Mouse (Mus musculus): Measurements from ENCODE around the gene Tango6.
A peak's percentile ranks its signal among the peaks of the same experiment; 100 is the strongest.

Gene Tango6

GRCm38 (mm10) chr8:106701360-106701759 is 18.5 kb downstream of the Tango6 start:
- DNase-seq, result no peak

DNA sequence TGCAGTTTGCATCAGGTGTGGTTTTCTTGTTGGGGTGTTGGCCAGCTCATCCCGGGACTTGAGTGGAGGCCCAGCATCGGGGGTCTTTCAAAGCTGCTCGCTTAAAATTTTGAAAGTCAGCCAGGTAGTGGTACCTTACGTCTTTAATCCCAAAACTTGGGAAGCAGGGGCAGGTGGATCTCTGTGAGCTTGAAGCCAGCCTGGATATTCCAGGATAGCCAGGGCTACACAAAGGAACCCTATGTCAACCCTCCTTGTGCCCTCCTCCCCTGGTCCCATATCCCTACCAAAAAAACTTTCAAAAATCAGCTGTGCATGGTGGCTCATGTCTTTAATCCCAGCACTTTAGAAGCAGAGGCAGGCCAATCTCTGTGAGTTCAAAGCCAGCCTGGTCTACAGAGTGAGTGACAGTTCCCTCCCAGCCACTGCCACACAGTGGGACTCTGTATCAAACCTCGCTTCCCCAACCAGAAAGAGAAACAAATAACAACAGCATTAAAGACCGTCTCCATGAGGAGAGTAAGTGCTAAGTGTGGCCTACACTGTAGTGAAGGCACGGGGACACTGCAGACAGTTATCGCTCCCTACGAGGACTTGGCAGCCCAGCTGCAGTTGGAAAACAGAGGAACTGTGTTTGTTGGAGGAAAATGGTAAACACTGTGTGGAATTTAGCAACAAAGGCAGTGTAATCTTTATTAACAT is 21.5 kb downstream of the Tango6 start:
- no peak for DNase-seq

DNA sequence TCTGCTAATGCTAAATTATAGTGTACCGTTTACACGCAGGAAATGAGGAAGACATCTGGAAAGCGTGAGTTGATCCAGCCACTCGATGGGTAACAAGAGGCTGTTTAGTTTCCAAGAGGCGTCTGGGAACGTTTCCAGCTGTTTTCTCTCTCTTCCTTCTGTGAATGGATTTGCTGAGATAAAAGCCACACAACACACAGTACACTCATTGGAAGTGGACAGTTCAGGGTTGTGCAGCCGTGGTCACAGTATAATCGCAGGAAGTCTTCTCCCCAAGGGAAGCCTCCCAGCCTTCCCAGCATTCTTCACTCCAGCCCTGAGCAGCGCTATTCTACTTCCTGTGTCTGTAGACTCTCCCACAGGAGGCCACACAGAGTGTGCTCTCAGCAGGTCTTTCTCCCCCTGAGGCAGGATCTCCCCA is 22.0 kb downstream of the Tango6 start:
- no peak for DNase-seq

DNA sequence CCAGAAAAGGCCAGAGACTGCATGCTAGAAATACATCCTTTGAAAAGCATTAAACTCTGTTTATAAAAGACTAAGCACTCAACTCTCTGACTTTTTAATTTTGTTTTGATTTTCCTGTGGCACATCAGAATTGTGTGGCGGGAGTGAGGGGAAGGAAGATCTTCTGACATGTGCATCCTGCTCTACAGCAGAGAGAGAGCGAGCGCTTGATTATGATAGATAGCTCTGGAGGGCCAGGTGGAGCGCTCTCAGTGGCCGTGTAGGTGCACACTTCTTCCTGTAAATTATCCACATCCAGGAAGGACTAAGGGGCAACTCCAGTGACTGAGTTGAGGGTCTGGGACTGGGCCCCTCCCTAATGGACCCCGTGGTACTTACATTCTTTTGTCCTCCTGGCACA is 23.3 kb downstream of the Tango6 start:
- no peak for DNase-seq

DNA sequence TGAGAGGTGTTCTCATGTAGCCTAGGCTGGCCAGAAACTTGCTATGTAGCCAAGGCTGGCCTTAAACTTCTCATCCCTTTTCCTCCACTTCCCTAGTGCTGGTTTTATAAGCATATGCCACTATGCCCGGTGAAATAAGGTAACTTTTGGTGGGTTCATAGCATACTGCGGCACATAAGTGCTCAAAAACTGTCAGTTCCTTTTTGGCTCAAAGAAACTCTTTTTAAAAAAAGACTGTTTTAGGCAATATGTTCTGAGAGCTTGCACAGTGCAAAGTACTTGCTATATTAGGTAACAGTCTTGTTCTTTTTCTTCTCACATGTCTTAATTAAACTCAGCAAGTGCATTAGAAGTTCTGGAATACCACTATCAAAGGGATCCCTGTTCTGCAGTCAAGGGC is 27.1 kb downstream of the Tango6 start:
- DNase-seq, result no peak

DNA sequence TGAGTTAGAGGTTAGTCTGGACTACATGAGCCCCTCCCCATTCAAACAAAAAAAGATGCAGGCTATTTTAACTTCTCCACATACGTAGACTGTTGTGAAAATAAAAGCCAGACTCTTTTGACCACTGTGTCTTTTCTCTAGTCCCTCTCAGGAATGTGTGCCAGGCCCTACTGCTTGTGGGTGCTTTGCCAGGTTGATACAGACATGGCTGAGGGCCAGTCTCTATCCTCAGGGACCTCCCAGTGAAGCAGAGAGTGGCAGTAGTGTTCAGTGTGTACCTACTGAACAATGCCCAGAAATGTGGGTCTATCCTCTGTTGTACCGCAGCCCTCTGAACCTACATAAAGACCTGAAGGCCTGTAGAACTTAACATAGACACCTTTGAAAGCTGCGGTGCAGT is 29.6 kb downstream of the Tango6 start:
- DNase-seq, result no peak

- DNase-seq, result no peak
Observed at GRCm38 (mm10) chr8:106714297-106714696, 31.4 kb downstream of the Tango6 start.

GRCm38 (mm10) chr8:106718091-106718500 is 35.2 kb downstream of the Tango6 start:
- DNase-seq, result peak; percentile 88

DNA sequence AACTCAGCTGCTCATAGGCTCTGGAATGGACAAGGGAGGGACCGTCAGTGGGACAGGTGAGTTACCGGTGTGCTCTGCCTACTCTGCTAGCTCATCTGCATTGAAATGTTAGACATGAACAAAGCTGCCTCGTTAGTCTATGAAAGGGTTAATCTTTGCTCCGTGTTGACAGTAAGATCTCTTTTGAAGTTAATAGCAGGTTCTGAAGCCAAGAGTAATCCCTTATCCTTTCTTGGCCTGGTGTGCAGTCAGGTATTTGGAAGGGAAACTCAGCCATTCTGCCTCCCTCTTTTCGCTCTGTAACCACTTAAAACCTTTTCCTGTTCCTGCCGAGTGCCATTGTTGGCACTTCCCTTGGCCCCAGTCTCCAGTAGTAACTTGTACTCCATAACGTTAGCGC is 38.1 kb downstream of the Tango6 start:
- no peak for DNase-seq

DNA sequence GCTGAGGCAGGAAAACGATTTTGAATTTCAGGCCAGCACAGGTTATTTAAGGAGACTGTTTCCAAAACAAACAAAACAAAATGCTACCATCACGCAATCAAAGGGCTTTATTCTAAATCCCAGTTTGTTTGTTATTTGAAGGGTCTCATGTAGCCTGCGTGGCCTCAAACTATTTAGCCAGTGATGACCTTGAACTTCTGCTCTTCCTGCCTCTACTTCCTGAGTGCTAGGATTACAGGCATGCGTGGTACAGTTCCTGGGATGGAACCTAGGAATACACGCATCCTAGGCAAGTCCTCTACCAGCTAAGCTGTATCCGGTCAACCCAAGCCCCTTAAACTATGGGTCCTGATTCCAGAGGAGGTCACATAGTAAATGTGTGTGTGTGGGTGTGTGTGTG is 39.6 kb downstream of the Tango6 start:
- no peak for DNase-seq

DNA sequence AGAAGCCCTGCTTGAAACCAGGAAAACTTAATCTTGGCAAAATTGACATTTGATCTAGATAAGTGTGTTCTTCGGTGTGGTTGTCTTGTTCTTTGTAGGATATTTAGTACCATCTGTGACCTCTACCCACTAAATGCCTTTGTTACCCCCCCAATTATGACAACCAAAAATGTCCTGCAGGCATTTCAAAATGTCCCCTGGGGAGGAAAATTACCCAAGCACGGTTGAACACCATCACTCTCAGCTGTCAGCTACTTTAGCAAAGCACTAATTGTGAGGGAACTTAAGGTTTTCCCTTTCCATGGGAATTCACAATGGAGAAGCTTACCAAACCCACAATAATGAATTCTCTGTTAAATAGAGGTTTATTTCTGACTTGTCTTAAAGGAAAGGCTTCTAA is 41.1 kb downstream of the Tango6 start:
- no peak for DNase-seq

DNA sequence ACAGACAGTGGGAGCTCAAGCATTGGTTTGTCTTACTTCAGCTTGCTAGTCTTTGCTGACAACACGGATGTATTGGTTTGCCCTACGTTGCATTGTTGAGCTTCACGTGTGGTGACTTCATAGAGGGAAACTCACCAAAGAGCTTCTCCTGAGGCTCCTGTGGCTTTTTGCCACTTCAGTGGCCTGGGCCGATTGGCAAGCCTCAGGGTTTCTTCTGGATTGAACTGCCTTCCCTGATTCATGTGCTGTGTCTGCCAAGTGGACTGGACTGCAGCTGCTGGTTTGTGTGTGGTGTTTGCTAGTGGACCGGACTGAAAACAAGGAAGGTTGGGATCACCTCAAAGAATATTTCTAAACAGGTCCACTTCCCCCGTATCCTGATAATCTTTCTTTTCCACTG is 43.7 kb downstream of the Tango6 start:
- no peak for DNase-seq

DNA sequence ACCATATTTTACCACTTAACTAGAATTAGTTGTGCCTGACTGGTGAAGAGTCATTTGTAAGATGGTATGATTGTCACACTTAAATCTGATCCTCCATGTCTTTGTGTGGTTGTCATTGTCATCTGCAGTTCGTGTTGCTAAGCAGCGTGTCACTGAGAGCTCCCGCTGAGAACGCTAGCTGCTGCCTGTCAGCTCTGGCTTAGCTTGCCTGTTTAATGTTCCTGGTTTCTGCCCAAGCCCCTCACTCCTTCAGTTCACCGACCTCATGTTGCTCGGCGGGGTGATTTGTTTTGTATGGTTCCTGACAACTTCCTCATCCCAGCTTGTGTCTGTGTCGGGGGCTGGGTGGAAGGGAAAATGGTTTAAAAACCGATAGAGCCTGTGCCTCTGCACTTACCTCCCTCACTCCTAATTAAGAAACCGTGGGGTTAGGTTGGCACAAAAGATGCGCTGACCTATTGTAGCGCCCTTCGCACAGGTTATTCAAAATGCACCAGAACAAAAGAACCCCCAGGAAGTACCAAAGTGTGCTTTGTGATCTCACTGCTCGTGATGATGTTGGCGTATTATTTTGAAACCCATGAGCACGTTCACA is 44.5 kb downstream of the Tango6 start:
- DNase-seq, result no peak

DNA sequence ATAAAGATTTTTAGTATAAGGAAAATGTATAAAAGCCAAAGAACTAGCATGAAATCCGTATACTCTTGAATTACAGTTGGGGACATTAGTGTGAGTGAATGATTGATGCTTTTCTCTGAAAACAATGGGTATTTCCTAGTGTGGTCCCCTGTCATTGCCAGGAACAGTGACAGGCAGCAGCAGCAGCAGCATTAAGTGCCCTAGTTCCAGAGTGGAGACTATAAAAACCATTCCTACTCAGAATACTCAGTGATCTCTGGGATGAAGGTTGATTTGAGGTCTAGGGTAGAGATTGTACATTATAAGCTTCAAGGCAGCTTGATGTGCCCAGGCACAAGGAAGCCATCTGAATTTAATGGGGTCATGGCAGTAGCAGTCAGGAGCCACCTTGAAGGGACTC is 45.0 kb downstream of the Tango6 start:
- no peak for DNase-seq

GRCm38 (mm10) chr8:106732921-106733320 is 50.1 kb downstream of the Tango6 start:
- DNase-seq, result no peak

DNA sequence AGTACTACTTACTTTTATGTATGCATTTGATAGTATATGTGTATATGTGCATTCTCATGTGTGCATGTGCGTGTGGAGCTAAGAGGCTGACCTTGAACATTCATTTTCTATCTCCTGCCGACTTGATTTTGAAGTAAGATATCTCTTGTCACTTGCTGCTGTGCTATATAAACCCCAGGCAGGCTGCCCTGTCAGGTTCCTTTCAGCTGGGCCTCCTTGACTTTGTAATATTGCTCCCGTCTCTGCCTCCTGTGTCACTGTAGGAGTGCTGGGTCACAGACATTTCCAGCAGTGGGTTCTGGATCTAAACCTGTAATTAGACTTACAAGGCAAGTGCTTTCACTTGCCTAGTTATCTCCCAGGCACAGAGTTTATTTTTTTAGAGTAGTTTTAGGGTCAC is 50.8 kb downstream of the Tango6 start:
- DNase-seq, result no peak

GRCm38 (mm10) chr8:106734222-106734621 is 51.4 kb downstream of the Tango6 start:
- DNase-seq, result no peak

DNA sequence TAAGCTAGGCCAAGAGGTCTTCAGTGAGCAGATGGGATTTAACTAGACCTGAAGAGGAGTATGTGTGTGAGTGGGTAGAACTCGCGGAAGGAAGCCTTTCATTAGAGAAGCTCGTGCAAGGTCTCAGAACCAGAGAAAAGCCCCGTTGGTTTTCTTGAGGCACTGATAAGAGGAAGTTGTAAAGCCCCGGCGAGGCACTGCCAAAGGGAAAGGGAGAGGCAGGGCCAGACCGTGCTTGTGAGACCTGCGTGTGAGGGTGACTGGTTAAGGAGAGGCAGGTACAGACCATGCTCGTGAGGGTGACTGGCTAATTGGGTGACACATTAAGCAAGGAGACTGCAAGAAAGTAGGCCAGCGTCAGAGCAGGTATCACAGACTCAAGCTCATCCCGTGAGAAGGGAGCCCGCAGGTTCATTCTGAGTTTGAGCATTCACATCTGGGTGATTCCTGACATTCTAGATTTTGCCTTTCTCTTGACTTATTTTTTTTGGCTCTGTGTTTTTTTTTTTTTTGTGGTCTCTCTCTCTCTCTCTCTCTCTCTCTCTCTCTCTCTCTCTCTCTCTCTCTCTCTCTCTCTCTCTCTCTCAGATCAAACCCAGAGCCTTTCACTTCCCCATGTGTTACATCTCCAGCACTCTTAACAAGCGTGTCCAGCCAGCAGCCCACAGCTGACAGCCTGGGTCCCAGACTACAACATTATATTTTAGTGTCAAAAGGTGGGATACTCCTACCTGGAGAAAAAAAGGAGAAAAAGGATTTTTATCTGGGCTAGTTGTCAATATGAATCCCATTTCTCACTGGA is 54.2 kb downstream of the Tango6 start:
- peak; percentile 19 for DNase-seq

- no peak for DNase-seq
Observed at GRCm38 (mm10) chr8:106737846-106738245, 55.0 kb downstream of the Tango6 start.

DNA sequence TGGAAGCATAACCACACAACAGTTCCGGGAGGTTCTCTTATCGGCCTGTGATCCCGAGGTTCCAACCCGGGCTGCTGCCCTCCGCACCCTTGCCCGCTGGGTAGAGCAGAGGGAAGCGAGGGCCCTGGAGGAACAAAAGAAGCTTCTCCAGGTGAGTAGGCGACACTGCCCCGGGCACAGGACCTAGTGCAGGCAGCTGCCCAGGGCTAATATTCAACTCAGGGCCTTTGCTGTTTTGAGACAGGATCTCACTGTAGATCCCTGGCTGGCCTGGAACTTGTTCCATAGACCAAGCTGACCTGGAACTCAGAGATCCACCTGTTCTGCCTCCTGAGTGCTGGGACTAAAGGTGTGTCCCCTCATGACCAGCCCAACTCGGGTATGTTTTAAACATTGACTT is 59.5 kb downstream of the Tango6 start:
- no peak for DNase-seq

DNA sequence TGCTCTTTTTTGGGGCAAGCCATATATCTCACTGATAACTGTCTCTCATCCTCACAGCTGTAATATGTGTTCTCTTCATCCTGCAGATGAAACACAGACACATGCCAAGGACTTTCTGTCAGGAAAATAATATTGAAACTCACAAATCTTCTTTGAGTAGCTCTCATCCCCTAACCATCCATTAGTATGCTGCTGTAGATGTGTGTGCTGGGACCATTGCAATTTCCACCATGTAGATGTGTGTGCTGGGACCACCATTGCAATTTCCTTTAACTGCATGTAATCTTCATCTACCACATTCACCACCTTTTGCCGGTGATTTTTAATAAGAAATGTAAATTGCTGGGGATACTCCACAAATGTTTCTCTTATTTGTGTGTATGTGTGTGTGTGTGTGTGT is 60.5 kb downstream of the Tango6 start:
- DNase-seq, result no peak

- DNase-seq, result no peak
Observed at GRCm38 (mm10) chr8:106753436-106753835, 70.6 kb downstream of the Tango6 start.

DNA sequence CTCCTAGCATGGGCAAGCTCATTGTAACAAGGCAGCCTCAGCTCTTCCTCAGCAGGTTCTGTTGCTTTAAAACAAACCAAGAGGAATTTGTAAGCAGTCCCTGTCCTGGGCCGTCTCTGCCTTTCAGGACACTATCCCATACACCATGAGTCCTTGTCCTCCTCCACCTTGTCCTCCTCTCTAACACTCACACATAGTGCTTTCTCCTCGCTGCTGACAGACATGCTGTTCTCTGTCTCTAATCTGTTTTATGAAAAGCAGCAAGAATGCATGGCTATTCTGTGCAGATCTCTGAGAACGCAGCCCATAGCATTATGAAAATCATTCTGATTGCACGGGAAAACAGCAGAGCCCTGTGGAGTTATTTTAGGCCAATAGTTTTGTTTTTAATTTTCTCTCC is 78.4 kb downstream of the Tango6 start:
- DNase-seq, result no peak

- DNase-seq, result no peak
Observed at GRCm38 (mm10) chr8:106761867-106762523, 79.1 kb downstream of the Tango6 start.

All from thymus, postnatal 4 days (tissue).